Mouse (Mus musculus): ENCODE measurements around the gene Sh3pxd2b. TPM values are rescaled to one million over a fixed set of nuclear protein-coding genes. Genes with fewer than 3 reads are reported as not detected.

The Sh3pxd2b gene
- polyA plus RNA-seq, 1 experiment from 2014 or later, result 10.0 TPM

GRCm38 (mm10) chr11:32399261-32399660 lies 51.6 kb downstream of the Sh3pxd2b start:
- 62% methylated on average over 2 of the region's 2 CpGs for WGBS
- no peak overlapping the region for H3K9ac ChIP-seq (ENCODE audit: low read length)
- no peaks in the 10 kb centered on the region for H3K9me3 ChIP-seq (replicated peaks; ENCODE audit: control insufficient read depth, low read length)
- H3K27me3 ChIP-seq (ENCODE audit: control insufficient read depth, insufficient read depth, low read length), result no peaks in the 10 kb centered on the region
- peaks cover 4% of the 10 kb centered on the region; the same call in 1 of the 2 replicates for H3K36me3 ChIP-seq (ENCODE audit: control insufficient read depth, insufficient read depth)
- no peak overlapping the region for H3K4me3 ChIP-seq (ENCODE audit: low read length)
- no peak for ATAC-seq (replicated peaks; ENCODE audit: extremely low read depth, insufficient read depth, low FRiP score)
- H3K4me2 ChIP-seq (ENCODE audit: low read depth, low read length), result no peak overlapping the region
- H3K4me1 ChIP-seq (ENCODE audit: control insufficient read depth, insufficient read depth, low read length), result peaks cover 9% of the 10 kb centered on the region
- H3K27ac ChIP-seq (ENCODE audit: low read length), result no peak overlapping the region

GRCm38 (mm10) chr11:32402712-32403111 lies 55.1 kb downstream of the Sh3pxd2b start:
- Histone ChIP-seq H3K27ac (ENCODE audit: low read length) (no peak overlapping the region), H3K4me2 (ENCODE audit: low read depth, low read length) (no peak overlapping the region), H3K4me1 (ENCODE audit: control insufficient read depth, insufficient read depth, low read length) (peaks cover 24% of the 10 kb centered on the region), H3K9me3 (replicated peaks; ENCODE audit: control insufficient read depth, low read length) (no peaks in the 10 kb centered on the region), H3K4me3 (ENCODE audit: low read length) (no peak overlapping the region), H3K27me3 (ENCODE audit: control insufficient read depth, insufficient read depth, low read length) (no peaks in the 10 kb centered on the region), H3K9ac (ENCODE audit: low read length) (no peak overlapping the region), H3K36me3 (ENCODE audit: control insufficient read depth, insufficient read depth) (no peaks in the 10 kb centered on the region; the same call in 1 of the 2 replicates)
- WGBS, result 63% methylated on average over 7 of the region's 7 CpGs
- ATAC-seq (replicated peaks; ENCODE audit: extremely low read depth, insufficient read depth, low FRiP score), result no peak

- ATAC-seq (replicated peaks; ENCODE audit: extremely low read depth, insufficient read depth, low FRiP score), result no peak
- Histone ChIP-seq H3K9me3 (replicated peaks; ENCODE audit: control insufficient read depth, low read length) (no peaks in the 10 kb centered on the region), H3K9ac (ENCODE audit: low read length) (no peak overlapping the region), H3K27ac (ENCODE audit: low read length) (no peak overlapping the region), H3K4me2 (ENCODE audit: low read depth, low read length) (no peak overlapping the region), H3K27me3 (ENCODE audit: control insufficient read depth, insufficient read depth, low read length) (no peaks in the 10 kb centered on the region), H3K36me3 (ENCODE audit: control insufficient read depth, insufficient read depth) (no peaks in the 10 kb centered on the region; the same call in 1 of the 2 replicates), H3K4me3 (ENCODE audit: low read length) (no peak overlapping the region), H3K4me1 (ENCODE audit: control insufficient read depth, insufficient read depth, low read length) (peaks cover 19% of the 10 kb centered on the region)
- WGBS, result 74% methylated on average over 3 of the region's 3 CpGs
Measured at GRCm38 (mm10) chr11:32404708-32405107, 57.1 kb downstream of the Sh3pxd2b start.

GRCm38 (mm10) chr11:32407863-32408262 lies 60.2 kb downstream of the Sh3pxd2b start:
- no peaks in the 10 kb centered on the region for H3K27me3 ChIP-seq (ENCODE audit: control insufficient read depth, insufficient read depth, low read length)
- 0 out of 2 replicates have a peak, but pooled peaks have one; percentile 37 for ATAC-seq (replicated peaks; ENCODE audit: extremely low read depth, insufficient read depth, low FRiP score)
- no peaks in the 10 kb centered on the region for H3K9me3 ChIP-seq (replicated peaks; ENCODE audit: control insufficient read depth, low read length)
- 49% methylated on average over 3 of the region's 3 CpGs for WGBS
- peaks cover 19% of the 10 kb centered on the region for H3K4me1 ChIP-seq (ENCODE audit: control insufficient read depth, insufficient read depth, low read length)
- H3K4me3 ChIP-seq (ENCODE audit: low read length), result no peak overlapping the region
- H3K4me2 ChIP-seq (ENCODE audit: low read depth, low read length), result no peak overlapping the region
- H3K9ac ChIP-seq (ENCODE audit: low read length), result no peak overlapping the region
- H3K27ac ChIP-seq (ENCODE audit: low read length), result no peak overlapping the region
- H3K36me3 ChIP-seq (ENCODE audit: control insufficient read depth, insufficient read depth), result no peaks in the 10 kb centered on the region; the same call in 1 of the 2 replicates

- no peak overlapping the region for H3K9ac ChIP-seq (ENCODE audit: low read length)
- H3K27me3 ChIP-seq (ENCODE audit: control insufficient read depth, insufficient read depth, low read length), result no peaks in the 10 kb centered on the region
- no peak overlapping the region for H3K27ac ChIP-seq (ENCODE audit: low read length)
- H3K4me3 ChIP-seq (ENCODE audit: low read length), result no peak overlapping the region
- peaks cover 19% of the 10 kb centered on the region for H3K4me1 ChIP-seq (ENCODE audit: control insufficient read depth, insufficient read depth, low read length)
- no peaks in the 10 kb centered on the region; the same call in 1 of the 2 replicates for H3K36me3 ChIP-seq (ENCODE audit: control insufficient read depth, insufficient read depth)
- ATAC-seq (replicated peaks; ENCODE audit: extremely low read depth, insufficient read depth, low FRiP score), result no peak
- no peaks in the 10 kb centered on the region for H3K9me3 ChIP-seq (replicated peaks; ENCODE audit: control insufficient read depth, low read length)
- H3K4me2 ChIP-seq (ENCODE audit: low read depth, low read length), result no peak overlapping the region
Measured at GRCm38 (mm10) chr11:32409052-32409451, 61.4 kb downstream of the Sh3pxd2b start.

- no peak for ATAC-seq (replicated peaks; ENCODE audit: extremely low read depth, insufficient read depth, low FRiP score)
- no peaks in the 10 kb centered on the region for H3K36me3 ChIP-seq (ENCODE audit: control insufficient read depth, insufficient read depth)
- H3K9ac ChIP-seq (ENCODE audit: low read length), result no peak overlapping the region
- H3K27me3 ChIP-seq (ENCODE audit: control insufficient read depth, insufficient read depth, low read length), result no peaks in the 10 kb centered on the region
- 78% methylated on average over 11 of the region's 11 CpGs for WGBS
- H3K9me3 ChIP-seq (replicated peaks; ENCODE audit: control insufficient read depth, low read length), result no peaks in the 10 kb centered on the region
- no peak overlapping the region for H3K4me2 ChIP-seq (ENCODE audit: low read depth, low read length)
- H3K4me1 ChIP-seq (ENCODE audit: control insufficient read depth, insufficient read depth, low read length), result peaks cover 17% of the 10 kb centered on the region
- no peak overlapping the region for H3K27ac ChIP-seq (ENCODE audit: low read length)
- no peak overlapping the region for H3K4me3 ChIP-seq (ENCODE audit: low read length)
Measured at GRCm38 (mm10) chr11:32409823-32410562, 62.4 kb downstream of the Sh3pxd2b start.

GRCm38 (mm10) chr11:32420001-32420400 lies 72.4 kb downstream of the Sh3pxd2b start:
- no peaks in the 10 kb centered on the region; the same call in none of the 2 replicates for H3K36me3 ChIP-seq (ENCODE audit: control insufficient read depth, insufficient read depth)

GRCm38 (mm10) chr11:32423311-32423710 lies 75.7 kb downstream of the Sh3pxd2b start:
- Histone ChIP-seq H3K4me3 (ENCODE audit: low read length) (no peak overlapping the region), H3K4me2 (ENCODE audit: low read depth, low read length) (no peak overlapping the region), H3K36me3 (ENCODE audit: control insufficient read depth, insufficient read depth) (no peaks in the 10 kb centered on the region; the same call in 1 of the 2 replicates), H3K27me3 (ENCODE audit: control insufficient read depth, insufficient read depth, low read length) (no peaks in the 10 kb centered on the region), H3K27ac (ENCODE audit: low read length) (no peak overlapping the region), H3K4me1 (ENCODE audit: control insufficient read depth, insufficient read depth, low read length) (no peaks in the 10 kb centered on the region; the same call in 1 of the 2 replicates), H3K9me3 (replicated peaks; ENCODE audit: control insufficient read depth, low read length) (no peaks in the 10 kb centered on the region), H3K9ac (ENCODE audit: low read length) (no peak overlapping the region)
- 69% methylated on average over 12 of the region's 12 CpGs for WGBS
- no peak for ATAC-seq (replicated peaks; ENCODE audit: extremely low read depth, insufficient read depth, low FRiP score)

More at GRCm38 (mm10) chr11:32420001-32420400, 72.4 kb downstream of the Sh3pxd2b start:
- 75% methylated on average over 5 of the region's 5 CpGs for WGBS
- ATAC-seq (replicated peaks; ENCODE audit: extremely low read depth, insufficient read depth, low FRiP score), result no peak
- Histone ChIP-seq H3K9ac (ENCODE audit: low read length) (no peak overlapping the region), H3K27me3 (ENCODE audit: control insufficient read depth, insufficient read depth, low read length) (no peaks in the 10 kb centered on the region), H3K4me2 (ENCODE audit: low read depth, low read length) (no peak overlapping the region), H3K4me3 (ENCODE audit: low read length) (no peak overlapping the region), H3K27ac (ENCODE audit: low read length) (no peak overlapping the region), H3K9me3 (replicated peaks; ENCODE audit: control insufficient read depth, low read length) (no peaks in the 10 kb centered on the region), H3K4me1 (ENCODE audit: control insufficient read depth, insufficient read depth, low read length) (no peaks in the 10 kb centered on the region; the same call in 1 of the 2 replicates)

- 83% methylated on average over 4 of the region's 4 CpGs for WGBS
- no peak overlapping the region for H3K9ac ChIP-seq (ENCODE audit: low read length)
- ATAC-seq (replicated peaks; ENCODE audit: extremely low read depth, insufficient read depth, low FRiP score), result no peak
- H3K9me3 ChIP-seq (replicated peaks; ENCODE audit: control insufficient read depth, low read length), result no peaks in the 10 kb centered on the region
- no peak overlapping the region for H3K27ac ChIP-seq (ENCODE audit: low read length)
- no peak overlapping the region for H3K4me2 ChIP-seq (ENCODE audit: low read depth, low read length)
- no peak overlapping the region for H3K4me3 ChIP-seq (ENCODE audit: low read length)
- no peaks in the 10 kb centered on the region; the same call in 1 of the 2 replicates for H3K4me1 ChIP-seq (ENCODE audit: control insufficient read depth, insufficient read depth, low read length)
- no peaks in the 10 kb centered on the region; the same call in 1 of the 2 replicates for H3K36me3 ChIP-seq (ENCODE audit: control insufficient read depth, insufficient read depth)
- H3K27me3 ChIP-seq (ENCODE audit: control insufficient read depth, insufficient read depth, low read length), result no peaks in the 10 kb centered on the region
Measured at GRCm38 (mm10) chr11:32424600-32424999, 77.0 kb downstream of the Sh3pxd2b start.

Data from heart, embryonic 16.5 days (tissue).